Mouse (Mus musculus): ENCODE results near the gene Dyrk1b.

DNA sequence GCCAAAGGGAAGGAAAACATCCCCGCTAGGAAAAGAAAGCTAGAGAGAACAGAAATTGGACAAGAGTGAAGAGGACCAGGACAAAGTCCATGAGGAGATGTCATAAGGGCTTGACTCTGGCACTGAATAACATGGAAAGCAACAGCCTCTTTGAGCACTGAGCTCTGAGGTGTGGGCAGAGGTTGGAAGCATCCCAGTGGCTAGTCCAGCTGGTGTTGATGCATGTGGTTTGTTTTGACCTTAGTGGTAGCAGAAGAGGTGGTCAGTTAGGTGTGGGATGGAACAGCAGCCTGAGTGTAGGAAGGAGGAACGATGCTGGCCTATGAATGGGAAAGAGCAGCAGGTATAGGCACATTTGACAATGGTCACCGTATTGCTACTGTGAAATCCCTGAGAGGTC lies 12.2 kb downstream of the Dyrk1b start:
- no peak for TF ChIP-seq CTCF (IDR thresholded peaks at IDR 0.05; ENCODE audit: insufficient read depth, low read depth, low read length)
- TF ChIP-seq POLR2A (IDR thresholded peaks at IDR 0.05; ENCODE audit: insufficient read depth, low read depth, low read length), result no peak

Data from olfactory bulb, adult 2 months (tissue).